Mouse (Mus musculus) forebrain, embryonic 15.5 days (tissue): ENCODE data around the gene Rita1. TPM values are rescaled to one million over a fixed set of nuclear protein-coding genes. Genes with fewer than 3 reads are reported as not detected.

Experiments
- ATAC-seq: fragments of 200-750 bp; cut with Nextera tagmentation; replicated peaks from 2 replicates; pipeline ENCODE4 v1.8.0; 2017; ENCODE audit warnings: mild to moderate bottlenecking, moderate TSS enrichment, moderate library complexity
- H3K27ac ChIP-seq: fragments of 300-500 bp; sonication (generic); replicated peaks from 2 replicates; pipeline ENCODE4 v1.5.1; 2015; ENCODE audit warnings: mild to moderate bottlenecking, inconsistent platforms
- H3K27me3 ChIP-seq: fragments of 300-500 bp; sonication (generic); 2 replicates; pipeline ENCODE4 v1.6.1; 2015; ENCODE audit warnings: inconsistent platforms
- H3K36me3 ChIP-seq: fragments of 300-500 bp; sonication (generic); 2 replicates; pipeline ENCODE4 v1.6.1; 2015; ENCODE audit warnings: mild to moderate bottlenecking, inconsistent platforms
- H3K4me1 ChIP-seq: fragments of 300-500 bp; sonication (generic); 2 replicates; pipeline ENCODE4 v1.6.1; 2015; ENCODE audit warnings: inconsistent platforms
- H3K4me2 ChIP-seq: fragments of 300-500 bp; sonication (generic); replicated peaks from 2 replicates; pipeline ENCODE4 v1.6.1; 2015; ENCODE audit warnings: mild to moderate bottlenecking, inconsistent platforms
- H3K4me3 ChIP-seq: fragments of 300-500 bp; sonication (generic); 2 replicates; pipeline ENCODE4 v1.5.1; 2015; ENCODE audit warnings: mild to moderate bottlenecking, inconsistent platforms
- H3K9ac ChIP-seq: fragments of 300-500 bp; sonication (generic); replicated peaks from 2 replicates; pipeline ENCODE4 v1.6.1; 2015; ENCODE audit warnings: mild to moderate bottlenecking, inconsistent platforms
- H3K9me3 ChIP-seq: fragments of 300-500 bp; sonication (generic); 2 replicates; pipeline ENCODE4 v1.6.1; 2016; ENCODE audit warnings: inconsistent platforms
- WGBS: fragments of 180-500 bp; shearing (Covaris S2); methylation state at CpG from one replicate; pipeline ENCODE4 v1.1.7; 2015; ENCODE audit warnings: mixed read lengths; 5-methylcytosine and 5-hydroxymethylcytosine counted together
- polyA plus RNA-seq: library from polyadenylated mRNA; unstranded; fragments of >200 nt; fragmentation: Nextera tagmentation; extraction: Ambion mirVana; gene quantifications from 2 replicates; pipeline ENCODE4 v1.2.1, GENCODE M21; 2015

Gene Rita1
- polyA plus RNA-seq, 1 experiment from 2014 or later: 23.0 TPM

GRCm38 (mm10) chr5:120609246-120609775, 3.1 kb downstream of the Rita1 start:
- Histone ChIP-seq H3K9ac (no peak overlapping the region), H3K4me3 (no peak overlapping the region), H3K27ac (no peak overlapping the region), H3K27me3 (no peaks in the 10 kb centered on the region), H3K4me1 (peaks cover 38% of the 10 kb centered on the region), H3K36me3 (no peaks in the 10 kb centered on the region; the same call in 1 of the 2 replicates), H3K4me2 (no peak overlapping the region), H3K9me3 (no peaks in the 10 kb centered on the region)
- ATAC-seq: no peak
- WGBS: 72% methylated on average over 16 of the region's 16 CpGs

- no peak overlapping the region for H3K27ac ChIP-seq
- H3K36me3 ChIP-seq: no peaks in the 10 kb centered on the region; the same call in 1 of the 2 replicates
- no peak overlapping the region for H3K9ac ChIP-seq
- H3K9me3 ChIP-seq: no peaks in the 10 kb centered on the region
- H3K4me2 ChIP-seq: no peak overlapping the region
- H3K4me1 ChIP-seq: peaks cover 31% of the 10 kb centered on the region
- ATAC-seq: no peak
- 80% methylated on average over 3 of the region's 3 CpGs for WGBS
- no peaks in the 10 kb centered on the region for H3K27me3 ChIP-seq
- no peak overlapping the region for H3K4me3 ChIP-seq
Measured at GRCm38 (mm10) chr5:120607335-120607734, 5.1 kb downstream of the Rita1 start.

GRCm38 (mm10) chr5:120606590-120607200, 5.7 kb downstream of the Rita1 start:
- H3K9ac ChIP-seq: no peak overlapping the region
- WGBS: 75% methylated on average over 25 of the region's 25 CpGs
- no peak overlapping the region for H3K4me2 ChIP-seq

GRCm38 (mm10) chr5:120605688-120606087, 6.7 kb downstream of the Rita1 start:
- Histone ChIP-seq H3K36me3 (no peaks in the 10 kb centered on the region; the same call in 1 of the 2 replicates), H3K4me1 (peaks cover 19% of the 10 kb centered on the region), H3K27me3 (no peaks in the 10 kb centered on the region), H3K4me2 (peak overlapping the region; percentile 70), H3K4me3 (peak overlapping the region; percentile 38), H3K9ac (peak overlapping the region; percentile 49; the same call in 1 of the 2 replicates), H3K27ac (peak overlapping the region; percentile 72), H3K9me3 (no peaks in the 10 kb centered on the region)
- WGBS: under 1% methylated on average over 8 of the region's 8 CpGs
- peak; percentile 76 for ATAC-seq

More at GRCm38 (mm10) chr5:120606590-120607200, 5.7 kb downstream of the Rita1 start:
- Histone ChIP-seq H3K36me3 (no peaks in the 10 kb centered on the region; the same call in 1 of the 2 replicates), H3K27ac (no peak overlapping the region), H3K4me1 (peaks cover 29% of the 10 kb centered on the region), H3K27me3 (no peaks in the 10 kb centered on the region), H3K4me3 (no peak overlapping the region), H3K9me3 (no peaks in the 10 kb centered on the region)
- no peak for ATAC-seq

- 3% methylated on average over 10 of the region's 10 CpGs for WGBS
- H3K27ac ChIP-seq: peak overlapping the region; percentile 72
Measured at GRCm38 (mm10) chr5:120605241-120605661, 7.1 kb downstream of the Rita1 start.

GRCm38 (mm10) chr5:120604839-120605238, 7.5 kb downstream of the Rita1 start:
- H3K27ac ChIP-seq: peak overlapping the region; percentile 72
- peak overlapping the region; percentile 38 for H3K4me3 ChIP-seq
- no peaks in the 10 kb centered on the region for H3K9me3 ChIP-seq
- ATAC-seq: peak; percentile 38; the same call in 1 of the 2 replicates
- H3K36me3 ChIP-seq: no peaks in the 10 kb centered on the region; the same call in 1 of the 2 replicates
- peak overlapping the region; percentile 49; the same call in 1 of the 2 replicates for H3K9ac ChIP-seq
- no peaks in the 10 kb centered on the region for H3K27me3 ChIP-seq
- H3K4me2 ChIP-seq: peak overlapping the region; percentile 70
- H3K4me1 ChIP-seq: peaks cover 13% of the 10 kb centered on the region
- WGBS: 3% methylated on average over 6 of the region's 6 CpGs

More at GRCm38 (mm10) chr5:120605241-120605661, 7.1 kb downstream of the Rita1 start:
- Histone ChIP-seq H3K4me3 (peak overlapping the region; percentile 38), H3K36me3 (no peaks in the 10 kb centered on the region; the same call in 1 of the 2 replicates), H3K27me3 (no peaks in the 10 kb centered on the region), H3K9ac (peak overlapping the region; percentile 49), H3K9me3 (no peaks in the 10 kb centered on the region), H3K4me2 (peak overlapping the region; percentile 70), H3K4me1 (peaks cover 17% of the 10 kb centered on the region)
- peak; percentile 71 for ATAC-seq

- no peak for ATAC-seq
- 60% methylated on average over 7 of the region's 7 CpGs for WGBS
- no peak overlapping the region for H3K9ac ChIP-seq
- no peak overlapping the region for H3K4me2 ChIP-seq
- no peak overlapping the region for H3K27ac ChIP-seq
- H3K36me3 ChIP-seq: no peaks in the 10 kb centered on the region; the same call in 1 of the 2 replicates
- H3K27me3 ChIP-seq: no peaks in the 10 kb centered on the region
- H3K4me3 ChIP-seq: no peak overlapping the region
- H3K4me1 ChIP-seq: peaks cover 5% of the 10 kb centered on the region
- H3K9me3 ChIP-seq: no peaks in the 10 kb centered on the region
Measured at GRCm38 (mm10) chr5:120603515-120603914, 8.9 kb downstream of the Rita1 start.

GRCm38 (mm10) chr5:120602210-120602609, 10.2 kb downstream of the Rita1 start:
- no peak overlapping the region for H3K27ac ChIP-seq
- H3K9me3 ChIP-seq: no peaks in the 10 kb centered on the region
- ATAC-seq: no peak
- no peak overlapping the region for H3K4me3 ChIP-seq
- H3K27me3 ChIP-seq: no peaks in the 10 kb centered on the region
- H3K4me2 ChIP-seq: no peak overlapping the region
- WGBS: 91% methylated on average over 12 of the region's 12 CpGs
- H3K9ac ChIP-seq: no peak overlapping the region
- peaks cover 5% of the 10 kb centered on the region for H3K4me1 ChIP-seq
- no peaks in the 10 kb centered on the region for H3K36me3 ChIP-seq

- Histone ChIP-seq H3K9ac (no peak overlapping the region), H3K36me3 (no peaks in the 10 kb centered on the region), H3K9me3 (no peaks in the 10 kb centered on the region), H3K27ac (no peak overlapping the region), H3K4me3 (no peak overlapping the region), H3K27me3 (no peaks in the 10 kb centered on the region), H3K4me1 (peaks cover 5% of the 10 kb centered on the region), H3K4me2 (no peak overlapping the region)
- WGBS: 66% methylated on average over 11 of the region's 11 CpGs
- ATAC-seq: no peak
Measured at GRCm38 (mm10) chr5:120600946-120601668, 11.3 kb downstream of the Rita1 start.

GRCm38 (mm10) chr5:120599625-120600024, 12.8 kb downstream of the Rita1 start:
- Histone ChIP-seq H3K4me1 (no peaks in the 10 kb centered on the region), H3K27me3 (no peaks in the 10 kb centered on the region), H3K36me3 (no peaks in the 10 kb centered on the region), H3K4me3 (no peak overlapping the region), H3K27ac (no peak overlapping the region), H3K9ac (no peak overlapping the region), H3K4me2 (no peak overlapping the region), H3K9me3 (no peaks in the 10 kb centered on the region)
- WGBS: 96% methylated on average over 6 of the region's 6 CpGs
- ATAC-seq: no peak

GRCm38 (mm10) chr5:120594485-120594884, 17.9 kb downstream of the Rita1 start:
- no peak for ATAC-seq
- Histone ChIP-seq H3K4me3 (no peak overlapping the region), H3K4me2 (no peak overlapping the region), H3K36me3 (no peaks in the 10 kb centered on the region), H3K9me3 (no peaks in the 10 kb centered on the region), H3K9ac (no peak overlapping the region), H3K27ac (no peak overlapping the region), H3K4me1 (no peaks in the 10 kb centered on the region), H3K27me3 (no peaks in the 10 kb centered on the region)
- WGBS: 88% methylated on average over 6 of the region's 6 CpGs

GRCm38 (mm10) chr5:120592141-120592540, 20.2 kb downstream of the Rita1 start:
- no peaks in the 10 kb centered on the region for H3K36me3 ChIP-seq
- no peak overlapping the region for H3K27ac ChIP-seq
- no peak overlapping the region for H3K9ac ChIP-seq
- H3K9me3 ChIP-seq: no peaks in the 10 kb centered on the region
- peaks cover 15% of the 10 kb centered on the region for H3K4me1 ChIP-seq
- ATAC-seq: no peak
- WGBS: 69% methylated on average over 7 of the region's 7 CpGs
- H3K27me3 ChIP-seq: no peaks in the 10 kb centered on the region
- H3K4me2 ChIP-seq: no peak overlapping the region
- no peak overlapping the region for H3K4me3 ChIP-seq
